Mouse (Mus musculus) MEL-GATA-1-ER (cell line): ENCODE data around the gene Tubal3.

Experiments
- DNase-seq: peaks from one replicate; pipeline ENCODE4 v3.0.0-alpha.2; 2012; ENCODE audit warnings: low read depth; ENCODE audit errors: extremely low read depth

Gene Tubal3

GRCm38 (mm10) chr13:3913504-3913903, 4.6 kb upstream of the Tubal3 start:
- no peak for DNase-seq

- no peak for DNase-seq
Measured at GRCm38 (mm10) chr13:3924483-3924882, 6.4 kb downstream of the Tubal3 start.

- DNase-seq, result no peak
Measured at GRCm38 (mm10) chr13:3925632-3926031, 7.6 kb downstream of the Tubal3 start.

DNA sequence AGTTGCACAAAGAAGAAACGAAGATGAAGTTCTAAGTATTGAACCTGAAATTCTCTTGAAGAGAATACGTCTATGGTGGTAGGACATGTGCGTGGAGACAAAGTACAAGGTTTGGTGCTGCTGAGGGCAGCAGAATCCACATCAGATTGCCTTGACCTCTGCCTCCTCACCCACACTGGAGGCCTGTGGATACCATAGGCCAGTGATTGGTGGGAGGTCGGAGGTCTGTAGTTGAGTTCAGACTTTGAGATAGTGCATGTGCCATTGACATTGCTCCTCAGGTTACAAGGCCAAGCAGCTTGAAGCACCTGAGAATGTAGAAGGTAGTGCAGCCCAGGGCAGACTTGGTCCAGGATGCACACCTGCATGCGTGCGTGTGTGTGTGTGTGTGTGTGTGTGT, 8.0 kb downstream of the Tubal3 start:
- no peak for DNase-seq

DNA sequence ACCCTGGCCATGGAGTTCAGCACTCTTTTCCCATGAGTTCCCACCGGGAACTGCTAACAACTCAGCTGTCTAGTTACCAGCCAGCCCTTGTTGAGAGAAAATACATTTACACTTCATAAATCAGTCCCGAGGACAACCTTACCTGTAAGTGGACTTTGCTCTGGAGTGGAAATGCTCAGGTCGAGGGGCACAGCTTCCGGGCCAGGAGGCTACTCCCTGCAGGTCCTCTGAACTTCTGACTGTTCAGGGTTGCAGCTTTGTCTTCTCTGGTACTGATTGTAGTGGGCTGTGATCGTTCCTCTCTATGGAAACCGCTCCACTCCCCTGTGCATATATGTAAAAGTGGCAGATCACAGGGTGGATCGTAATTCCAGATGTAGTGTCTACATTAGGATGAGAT, 26.6 kb downstream of the Tubal3 start:
- no peak for DNase-seq

DNA sequence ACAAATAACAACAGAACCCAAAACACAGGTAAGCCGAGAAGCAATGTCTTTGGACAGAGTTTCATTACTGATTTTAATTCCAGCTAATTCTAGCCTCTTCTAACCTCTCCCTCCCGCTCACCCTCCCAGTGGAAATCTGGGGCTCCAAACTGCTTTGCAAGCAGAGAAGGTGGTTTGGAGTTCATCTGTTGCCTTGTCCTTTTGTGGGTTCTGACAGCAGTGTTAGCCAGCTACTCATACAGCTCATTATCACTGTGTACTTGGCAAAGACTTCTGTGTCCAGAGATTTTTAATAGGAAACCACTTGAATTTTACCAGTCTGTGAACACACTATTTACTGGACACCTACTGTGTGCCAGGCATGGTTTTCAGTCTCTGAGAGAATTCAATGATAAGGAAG, 27.2 kb downstream of the Tubal3 start, which contains the start of gene Ucn3:
TSS of gene Ucn3 (minus strand) at position 101 of the 400 bp plus-strand sequence.
- no peak for DNase-seq

- no peak for DNase-seq
Measured at GRCm38 (mm10) chr13:3947267-3947666, 29.2 kb downstream of the Tubal3 start.

DNA sequence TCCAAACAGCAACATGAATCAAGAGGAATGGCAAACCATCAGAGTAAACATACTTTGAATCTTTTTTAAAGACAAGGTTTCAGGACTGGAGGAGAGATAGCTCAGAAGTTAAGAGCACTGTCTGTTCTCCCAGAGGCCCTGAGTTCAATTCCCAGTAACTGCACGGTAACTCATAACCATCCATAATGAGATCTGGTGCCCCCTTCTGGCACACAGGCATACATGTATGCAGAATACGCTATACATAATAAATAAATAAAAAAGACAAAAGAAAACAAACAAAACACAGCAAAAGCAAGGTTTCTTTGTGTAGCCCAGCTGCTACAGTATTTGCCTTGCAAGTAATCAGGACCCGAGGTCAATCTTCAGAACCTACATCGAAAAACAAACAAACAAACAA, 31.4 kb downstream of the Tubal3 start:
- DNase-seq, result no peak

GRCm38 (mm10) chr13:3951198-3951914, 33.3 kb downstream of the Tubal3 start:
- DNase-seq, result peak; percentile 9

GRCm38 (mm10) chr13:3968849-3969248, 50.8 kb downstream of the Tubal3 start:
- no peak for DNase-seq
